Mouse (Mus musculus) stomach, embryonic 15.5 days (tissue): Measurements from ENCODE around the gene Hoga1. TPM values are rescaled to one million over a fixed set of nuclear protein-coding genes. Genes with fewer than 3 reads are reported as not detected.

Experiments
- ATAC-seq: fragments of 200-750 bp; cut with Nextera tagmentation; 2 replicates; pipeline ENCODE4 v1.8.0; 2017; ENCODE audit warnings: low read depth, moderate number of reproducible peaks, moderate TSS enrichment; ENCODE audit not compliant: insufficient read depth, low FRiP score
- H3K27ac ChIP-seq: fragments of 300-500 bp; sonication (generic); 2 replicates; pipeline ENCODE4 v1.5.1; 2015; ENCODE audit warnings: mild to moderate bottlenecking, inconsistent platforms
- H3K27me3 ChIP-seq: fragments of 300-500 bp; sonication (generic); replicated peaks from 2 replicates; pipeline ENCODE4 v1.6.1; 2015; ENCODE audit warnings: inconsistent platforms
- H3K36me3 ChIP-seq: fragments of 300-500 bp; sonication (generic); 2 replicates; pipeline ENCODE4 v1.6.1; 2015; ENCODE audit warnings: inconsistent platforms
- H3K4me1 ChIP-seq: fragments of 300-500 bp; sonication (generic); 2 replicates; pipeline ENCODE4 v1.6.1; 2015; ENCODE audit warnings: inconsistent platforms
- H3K4me2 ChIP-seq: fragments of 300-500 bp; sonication (generic); 2 replicates; pipeline ENCODE4 v1.6.1; 2015; ENCODE audit warnings: mild to moderate bottlenecking, inconsistent platforms
- H3K4me3 ChIP-seq: fragments of 300-500 bp; sonication (generic); replicated peaks from 2 replicates; pipeline ENCODE4 v1.5.1; 2015; ENCODE audit warnings: inconsistent platforms
- H3K9ac ChIP-seq: fragments of 300-500 bp; sonication (generic); 2 replicates; pipeline ENCODE4 v1.6.1; 2015; ENCODE audit warnings: inconsistent platforms
- H3K9me3 ChIP-seq: fragments of 300-500 bp; sonication (generic); 2 replicates; pipeline ENCODE4 v1.6.1; 2016; ENCODE audit warnings: inconsistent platforms
- whole genome bisulfite sequencing: fragments of 180-500 bp; shearing (Covaris S2); methylation state at CpG from one replicate; pipeline ENCODE4 v1.1.7; 2015; 5-methylcytosine and 5-hydroxymethylcytosine counted together
- polyA plus RNA-seq: library from polyadenylated mRNA; unstranded; fragments of >200 nt; fragmentation: Nextera tagmentation; extraction: Ambion mirVana; gene quantifications from 2 replicates; pipeline ENCODE4 v1.2.1, GENCODE M21; 2015

Gene Hoga1
- polyA plus RNA-seq, result 2.3 and 4.0 TPM in 2 replicates

GRCm38 (mm10) chr19:42045269-42046102 lies at the start of gene Hoga1:
Gene Hoga1, plus strand, starts transcription at chr19:42045610.
- H3K4me2 ChIP-seq, result peak within 1 kb of the TSS; percentile 64
- WGBS, result 23% methylated on average over 23 of the region's 23 CpGs
- peak; percentile 88 for ATAC-seq
- no peaks in the 10 kb centered on the region for H3K9me3 ChIP-seq
- peak within 1 kb of the TSS; percentile 39 for H3K4me3 ChIP-seq
- H3K4me1 ChIP-seq, result 0 out of 2 replicates have a peak, but pooled peaks cover 9% of the 10 kb centered on the region
- H3K9ac ChIP-seq, result no peak within 1 kb of the TSS
- H3K27ac ChIP-seq, result no peak within 1 kb of the TSS
- H3K36me3 ChIP-seq, result no peaks in the 10 kb centered on the region
- no peaks in the 10 kb centered on the region for H3K27me3 ChIP-seq

GRCm38 (mm10) chr19:41997090-41997489 lies 48.3 kb upstream of the Hoga1 start:
- no peak overlapping the region for H3K4me3 ChIP-seq
- no peak overlapping the region for H3K9ac ChIP-seq
- no peaks in the 10 kb centered on the region for H3K36me3 ChIP-seq
- no peaks in the 10 kb centered on the region for H3K9me3 ChIP-seq
- no peaks in the 10 kb centered on the region for H3K27me3 ChIP-seq
- no peak overlapping the region for H3K4me2 ChIP-seq
- no peak overlapping the region for H3K27ac ChIP-seq
- ATAC-seq, result no peak
- WGBS, result 86% methylated on average over 10 of the region's 10 CpGs
- H3K4me1 ChIP-seq, result peaks cover 36% of the 10 kb centered on the region

DNA sequence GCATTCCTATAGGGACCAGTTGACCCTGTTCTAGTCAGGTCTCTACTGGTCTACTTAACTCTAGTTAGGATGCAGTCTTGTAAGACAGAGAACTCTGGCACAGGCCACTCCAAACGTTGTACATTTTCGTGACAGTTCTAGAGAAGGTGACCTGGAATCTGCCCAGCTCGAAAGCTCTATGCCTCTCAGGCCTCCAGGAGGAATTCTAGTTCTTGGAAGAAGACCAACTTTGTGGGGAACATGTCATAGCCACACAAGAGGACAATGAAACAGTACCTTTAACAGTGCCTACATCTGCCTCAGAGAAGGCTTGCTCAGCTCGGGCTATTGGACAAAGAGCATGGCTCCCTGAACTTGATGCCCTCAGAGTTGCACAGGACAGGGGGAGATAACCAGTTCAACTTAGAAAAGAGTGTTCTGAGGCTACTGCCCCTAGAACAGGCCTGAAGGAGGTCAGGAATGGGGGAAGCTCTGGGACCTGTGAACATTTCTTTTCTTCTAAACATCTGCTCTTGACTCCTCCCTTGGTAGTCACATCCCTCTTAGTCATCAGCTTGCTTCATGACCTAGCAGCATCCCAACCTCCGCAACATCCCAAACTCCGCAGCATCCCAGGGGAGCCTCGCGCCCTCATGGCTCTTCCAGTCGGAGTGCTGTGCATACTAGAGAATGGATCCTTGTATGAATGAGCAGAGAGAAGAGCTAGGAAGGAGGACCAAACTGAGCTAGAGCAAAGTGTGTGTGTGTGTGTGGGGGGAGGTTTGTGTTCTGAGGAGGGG lies 46.5 kb upstream of the Hoga1 start:
- no peak for ATAC-seq

DNA sequence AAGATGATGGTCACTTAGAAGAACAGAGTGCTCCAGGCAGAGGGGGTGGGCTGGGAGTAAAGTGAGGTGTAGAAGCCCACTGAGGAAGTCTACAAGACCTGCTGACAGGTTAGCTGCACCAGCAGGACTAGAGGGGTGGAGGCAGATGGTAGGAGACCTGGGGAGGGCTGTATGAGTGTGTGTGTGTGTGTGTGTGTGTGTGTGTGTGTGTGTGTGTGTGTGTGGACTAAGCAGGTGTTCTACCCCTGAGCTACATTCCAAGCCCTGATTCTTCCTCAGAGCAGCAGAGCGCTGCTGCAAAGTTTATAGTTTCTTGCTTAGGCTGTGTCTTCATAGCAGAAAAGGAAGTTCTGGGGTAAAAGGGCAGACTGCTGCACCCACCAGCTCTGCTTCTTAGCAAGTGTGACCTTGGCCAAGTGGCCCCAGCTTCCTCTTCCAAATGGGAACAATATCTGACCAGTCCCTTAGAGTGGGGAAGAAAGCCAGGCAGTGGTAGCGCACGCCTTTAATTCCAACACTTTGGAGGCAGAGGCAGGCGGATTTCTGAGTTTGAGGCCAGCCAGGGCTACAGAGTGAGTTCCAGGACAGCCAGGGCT lies 45.6 kb upstream of the Hoga1 start:
- Histone ChIP-seq H3K4me2 (no peak overlapping the region), H3K9me3 (no peaks in the 10 kb centered on the region), H3K4me3 (no peak overlapping the region), H3K27ac (peak overlapping the region; percentile 76), H3K4me1 (peaks cover 21% of the 10 kb centered on the region; the same call in 1 of the 2 replicates), H3K9ac (no peak overlapping the region), H3K36me3 (no peaks in the 10 kb centered on the region), H3K27me3 (no peaks in the 10 kb centered on the region)
- 74% methylated on average over 4 of the region's 4 CpGs for WGBS
- no peak for ATAC-seq

More for the DNA sequence above, 46.5 kb upstream of the Hoga1 start:
- H3K9ac ChIP-seq, result no peak overlapping the region
- no peak overlapping the region for H3K4me2 ChIP-seq
- no peak overlapping the region for H3K27ac ChIP-seq
- H3K4me1 ChIP-seq, result peaks cover 25% of the 10 kb centered on the region
- H3K4me3 ChIP-seq, result no peak overlapping the region
- H3K9me3 ChIP-seq, result no peaks in the 10 kb centered on the region
- no peaks in the 10 kb centered on the region for H3K36me3 ChIP-seq
- WGBS, result 77% methylated on average over 9 of the region's 9 CpGs
- no peaks in the 10 kb centered on the region for H3K27me3 ChIP-seq

GRCm38 (mm10) chr19:42000446-42000958 lies 44.9 kb upstream of the Hoga1 start:
- Histone ChIP-seq H3K9me3 (no peaks in the 10 kb centered on the region), H3K36me3 (no peaks in the 10 kb centered on the region), H3K27me3 (no peaks in the 10 kb centered on the region), H3K4me2 (no peak overlapping the region), H3K4me1 (peaks cover 21% of the 10 kb centered on the region; the same call in 1 of the 2 replicates), H3K27ac (peak overlapping the region; percentile 76), H3K9ac (no peak overlapping the region), H3K4me3 (no peak overlapping the region)
- ATAC-seq, result 0 out of 2 replicates have a peak, but pooled peaks have one; percentile 36
- WGBS, result 18% methylated on average over 4 of the region's 4 CpGs

DNA sequence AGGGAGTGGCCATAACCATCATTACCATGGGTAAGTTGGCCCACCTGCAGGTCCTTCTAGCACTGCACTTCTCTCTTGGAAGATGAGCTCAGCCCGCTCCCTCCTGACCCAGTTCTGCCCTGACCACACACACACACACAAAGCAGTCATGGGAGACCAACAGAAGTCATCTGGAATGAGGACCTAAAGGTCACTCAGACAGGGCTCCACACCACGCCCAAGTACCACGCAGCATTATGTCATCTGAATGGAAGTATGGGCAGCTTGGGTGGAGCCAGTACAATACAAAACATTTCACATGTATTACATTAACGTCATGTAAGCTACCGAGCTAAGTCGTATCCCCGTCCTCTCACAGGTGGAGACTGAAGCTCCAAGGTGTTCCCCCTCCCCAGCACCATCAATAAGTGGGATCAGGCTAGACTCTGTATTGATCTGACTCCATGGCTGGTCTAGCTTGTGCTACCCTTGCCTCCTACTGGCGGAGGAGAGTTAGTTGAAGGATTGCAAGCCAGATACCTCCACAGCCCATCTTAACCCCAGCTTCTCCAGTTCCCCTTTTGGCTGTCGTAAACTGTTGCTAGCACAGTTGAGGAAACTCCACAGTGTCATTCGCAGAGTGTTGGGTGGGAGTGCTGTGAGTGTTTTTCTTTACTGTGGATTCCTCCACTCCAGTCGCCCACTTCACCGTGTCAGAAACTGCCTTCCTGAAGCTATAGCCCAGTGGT lies 44.0 kb upstream of the Hoga1 start:
- Histone ChIP-seq H3K27me3 (no peaks in the 10 kb centered on the region), H3K27ac (peak overlapping the region; percentile 76), H3K36me3 (no peaks in the 10 kb centered on the region), H3K4me2 (no peak overlapping the region), H3K9ac (no peak overlapping the region), H3K9me3 (no peaks in the 10 kb centered on the region), H3K4me3 (no peak overlapping the region), H3K4me1 (peaks cover 21% of the 10 kb centered on the region; the same call in 1 of the 2 replicates)
- 80% methylated on average over 12 of the region's 12 CpGs for WGBS
- ATAC-seq, result no peak

DNA sequence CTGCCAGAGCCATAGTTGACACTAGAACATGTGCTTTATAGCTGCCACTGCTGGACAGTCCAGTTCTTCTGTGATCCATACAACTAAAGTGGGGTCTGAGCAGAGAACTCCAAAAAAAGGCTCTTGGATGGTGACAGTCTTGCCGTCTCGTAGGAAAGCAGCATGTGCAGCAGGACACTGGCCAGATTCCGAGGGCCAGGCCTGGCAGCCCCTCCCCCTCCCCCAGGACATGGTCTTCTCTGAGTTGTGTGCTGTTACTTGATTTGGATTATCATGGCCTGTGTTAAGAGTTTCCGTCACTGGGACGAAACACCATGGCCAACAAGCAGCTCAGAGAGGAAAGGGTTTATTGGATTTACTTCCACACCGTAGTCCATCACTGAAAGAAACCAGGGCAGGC lies 41.2 kb upstream of the Hoga1 start:
- Histone ChIP-seq H3K27me3 (no peaks in the 10 kb centered on the region), H3K4me3 (no peak overlapping the region), H3K36me3 (no peaks in the 10 kb centered on the region), H3K4me1 (peaks cover 15% of the 10 kb centered on the region; the same call in 1 of the 2 replicates), H3K9ac (no peak overlapping the region), H3K9me3 (no peaks in the 10 kb centered on the region), H3K4me2 (no peak overlapping the region), H3K27ac (no peak overlapping the region)
- ATAC-seq, result no peak
- WGBS, result 56% methylated on average over 6 of the region's 6 CpGs

DNA sequence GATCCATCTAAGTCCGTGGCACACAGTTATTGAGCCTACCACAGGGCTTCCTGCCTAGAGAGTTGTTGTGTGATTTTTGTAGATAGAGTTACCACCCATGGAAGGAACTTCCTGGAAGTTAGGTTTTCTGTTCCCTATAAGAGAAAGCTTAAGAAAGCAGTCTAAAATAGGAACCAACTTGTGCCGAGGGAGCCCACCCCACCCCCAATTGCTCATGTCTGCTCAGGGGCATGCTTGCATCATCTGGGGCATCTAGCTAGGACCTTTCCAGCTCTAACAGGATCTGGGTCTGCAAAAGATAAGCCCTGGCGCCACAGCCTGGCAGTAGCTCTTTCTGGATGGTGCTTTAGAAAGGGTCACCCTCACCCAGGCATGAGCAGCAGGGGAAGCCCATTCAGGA lies 39.8 kb upstream of the Hoga1 start:
- H3K27me3 ChIP-seq, result no peaks in the 10 kb centered on the region
- no peak overlapping the region for H3K4me2 ChIP-seq
- H3K4me1 ChIP-seq, result peaks cover 5% of the 10 kb centered on the region; the same call in 1 of the 2 replicates
- ATAC-seq, result no peak
- H3K27ac ChIP-seq, result no peak overlapping the region
- H3K36me3 ChIP-seq, result no peaks in the 10 kb centered on the region
- WGBS, result 59% methylated on average over 3 of the region's 3 CpGs
- no peaks in the 10 kb centered on the region for H3K9me3 ChIP-seq
- no peak overlapping the region for H3K9ac ChIP-seq
- H3K4me3 ChIP-seq, result no peak overlapping the region

DNA sequence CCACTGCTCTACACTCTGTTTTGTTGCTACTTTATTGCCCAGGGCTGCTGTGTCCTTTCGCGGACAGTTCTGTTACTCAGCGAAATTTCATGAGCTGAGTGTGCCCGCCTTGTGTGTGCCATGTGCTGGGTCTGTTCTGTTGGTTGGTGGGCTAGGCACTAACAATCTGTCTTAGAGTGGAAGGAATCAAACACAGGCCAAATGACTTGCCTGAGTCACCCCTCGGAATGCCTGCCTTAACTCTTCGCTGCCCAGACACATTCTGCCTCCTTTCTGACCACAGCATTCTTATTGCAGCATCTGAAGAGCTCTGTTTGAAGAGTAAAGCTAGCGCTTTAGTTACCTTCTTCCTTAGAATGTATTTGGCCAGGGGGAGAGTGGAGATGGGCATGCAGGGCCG lies 38.8 kb upstream of the Hoga1 start:
- no peak overlapping the region for H3K4me3 ChIP-seq
- no peak overlapping the region for H3K4me2 ChIP-seq
- no peaks in the 10 kb centered on the region for H3K36me3 ChIP-seq
- H3K4me1 ChIP-seq, result no peaks in the 10 kb centered on the region
- H3K27me3 ChIP-seq, result no peaks in the 10 kb centered on the region
- no peak overlapping the region for H3K27ac ChIP-seq
- no peaks in the 10 kb centered on the region for H3K9me3 ChIP-seq
- no peak for ATAC-seq
- WGBS, result 62% methylated on average over 8 of the region's 8 CpGs
- no peak overlapping the region for H3K9ac ChIP-seq

- H3K9ac ChIP-seq, result no peak overlapping the region
- no peak overlapping the region for H3K4me3 ChIP-seq
- WGBS, result 60% methylated on average over 3 of the region's 3 CpGs
- ATAC-seq, result no peak
- no peak overlapping the region for H3K4me2 ChIP-seq
- no peaks in the 10 kb centered on the region for H3K36me3 ChIP-seq
- H3K27me3 ChIP-seq, result no peaks in the 10 kb centered on the region
- no peak overlapping the region for H3K27ac ChIP-seq
- H3K4me1 ChIP-seq, result no peaks in the 10 kb centered on the region
- no peaks in the 10 kb centered on the region for H3K9me3 ChIP-seq
These were observed 36.8 kb upstream of the Hoga1 start for GRCm38 (mm10) chr19:42008586-42008985.

DNA sequence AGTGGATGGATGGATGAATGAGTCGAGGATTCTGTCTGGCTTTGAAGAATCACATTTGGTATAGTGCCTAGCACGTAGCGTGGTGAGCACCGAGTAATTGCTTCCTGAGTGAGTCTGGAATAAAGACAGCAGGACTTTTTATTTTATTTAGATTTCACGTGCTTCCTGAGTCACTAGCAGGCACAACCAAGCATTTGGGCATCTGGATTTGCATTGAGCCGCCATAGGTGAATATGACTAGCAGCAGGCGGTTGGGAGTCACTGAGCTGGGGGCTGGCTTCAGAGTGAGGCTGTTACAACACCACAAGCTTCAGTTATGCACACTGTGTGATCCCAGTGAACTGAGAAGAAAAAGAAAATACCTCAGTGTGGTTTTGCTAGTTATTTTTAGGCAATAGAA lies 36.3 kb upstream of the Hoga1 start:
- H3K9ac ChIP-seq, result no peak overlapping the region
- WGBS, result 32% methylated on average over 7 of the region's 7 CpGs
- H3K4me3 ChIP-seq, result no peak overlapping the region
- no peak overlapping the region for H3K27ac ChIP-seq
- no peak overlapping the region for H3K4me2 ChIP-seq
- no peaks in the 10 kb centered on the region for H3K27me3 ChIP-seq
- no peaks in the 10 kb centered on the region for H3K9me3 ChIP-seq
- ATAC-seq, result no peak
- H3K36me3 ChIP-seq, result no peaks in the 10 kb centered on the region
- no peaks in the 10 kb centered on the region for H3K4me1 ChIP-seq
